In the genomic region with DNA sequence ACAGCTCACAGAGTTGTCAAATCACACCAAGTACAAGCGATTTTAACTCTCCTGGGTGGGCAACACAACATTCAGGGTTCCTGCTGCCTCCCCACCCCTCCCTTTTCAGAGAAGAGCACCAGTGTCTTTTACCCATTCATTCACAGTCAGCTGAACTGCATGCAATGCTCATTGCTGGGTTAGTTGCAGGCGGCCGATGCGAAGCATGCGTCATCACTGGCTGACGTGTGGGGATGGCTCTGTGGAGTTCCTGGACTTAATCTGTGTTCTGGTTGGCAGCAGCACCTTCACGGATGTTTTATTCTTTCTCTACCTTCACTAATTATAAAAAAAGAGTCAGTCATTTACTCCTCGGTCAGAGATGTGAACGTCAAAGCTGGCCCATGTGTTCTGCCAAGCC, we compare ENCODE assay signal across 13 mouse cellular contexts.
"Had no signal": no experiment of that assay in that cellular context is flagged by ENCODE, and none has a peak within 500 bp of the region (broad histone marks: within the 10 kb centered on the region; RNA-seq: fewer than 3 reads in every experiment).

No protein-coding gene starts in this region.

- H3K4me3 ChIP-seq: limb, embryonic 12.5 days; liver, embryonic 13.5 days; lung, embryonic 15.5 days; neural tube, embryonic 13.5 days had no signal

- H3K4me2 ChIP-seq: limb, embryonic 12.5 days; liver, embryonic 13.5 days; lung, embryonic 15.5 days; neural tube, embryonic 13.5 days had no signal

- DNase-seq: kidney, adult 9 months; kidney, postnatal 36 days; liver; liver, embryonic 13.5 days; liver, postnatal 0 days; lung, postnatal 14 days; retina, postnatal 1 day; right cerebral cortex, postnatal 14 days; thymus, postnatal 36 days had no signal

- H3K9ac ChIP-seq: limb, embryonic 12.5 days; liver, embryonic 13.5 days; liver, postnatal 0 days; lung, embryonic 15.5 days; neural tube, embryonic 13.5 days had no signal

- H3K27ac ChIP-seq: kidney, postnatal 0 days; limb, embryonic 12.5 days; liver, embryonic 13.5 days; lung, embryonic 15.5 days; neural tube, embryonic 13.5 days had no signal

- H3K27me3 ChIP-seq: limb, embryonic 12.5 days; liver, embryonic 13.5 days; lung, embryonic 15.5 days; neural tube, embryonic 13.5 days had no signal

- H3K9me3 ChIP-seq: limb, embryonic 12.5 days; liver, embryonic 13.5 days; lung, embryonic 15.5 days; neural tube, embryonic 13.5 days had no signal

- ATAC-seq: liver, postnatal 0 days had no signal

- H3K36me3 ChIP-seq: limb, embryonic 12.5 days; liver, embryonic 13.5 days; lung, embryonic 15.5 days; neural tube, embryonic 13.5 days had no signal
